Mouse (Mus musculus): Measurements from ENCODE around the gene Stra6. TPM values are rescaled to one million over a fixed set of nuclear protein-coding genes. Genes with fewer than 3 reads are reported as not detected.
A peak's percentile ranks its signal among the peaks of the same experiment; 100 is the strongest.

The Stra6 gene
- total and polyA plus RNA-seq, 2 experiments: not detected

- Histone ChIP-seq H3K79me2 (ENCODE audit: control insufficient read depth, insufficient read depth, low read length) (no peaks in the 10 kb centered on the region), H3K27ac (replicated peaks; ENCODE audit: insufficient read depth, low read depth, low read length) (no peak overlapping the region), H3K4me1 (ENCODE audit: control insufficient read depth, insufficient read depth, low read length) (no peaks in the 10 kb centered on the region), H3K36me3 (ENCODE audit: control insufficient read depth, insufficient read depth, low read length) (no peaks in the 10 kb centered on the region), H3K4me3 (ENCODE audit: insufficient read depth, low read depth, low read length) (no peak overlapping the region), H3K27me3 (ENCODE audit: control insufficient read depth, insufficient read depth, low read length) (no peaks in the 10 kb centered on the region), H3K9ac (ENCODE audit: low read depth, low read length) (no peak overlapping the region)
- DNase-seq (ENCODE audit: extremely low read depth, low read depth, low spot score): no peak
- WGBS: 72% methylated on average over 4 of the region's 4 CpGs
- TF ChIP-seq POLR2A (IDR thresholded peaks at IDR 0.05; ENCODE audit: extremely low read depth, insufficient read depth, low read length): no peak
- no peak for TF ChIP-seq CTCF (IDR thresholded peaks at IDR 0.05; ENCODE audit: low read depth, low read length)
Observed at GRCm38 (mm10) chr9:58036961-58037360, 26.6 kb upstream of the Stra6 start.

- 40% methylated on average over 19 of the region's 19 CpGs for WGBS
- no peak overlapping the region for H3K27ac ChIP-seq (replicated peaks; ENCODE audit: insufficient read depth, low read depth, low read length)
- no peaks in the 10 kb centered on the region for H3K36me3 ChIP-seq (ENCODE audit: control insufficient read depth, insufficient read depth, low read length)
- no peaks in the 10 kb centered on the region for H3K79me2 ChIP-seq (ENCODE audit: control insufficient read depth, insufficient read depth, low read length)
- no peak overlapping the region for H3K9ac ChIP-seq (ENCODE audit: low read depth, low read length)
- no peaks in the 10 kb centered on the region for H3K4me1 ChIP-seq (ENCODE audit: control insufficient read depth, insufficient read depth, low read length)
- TF ChIP-seq CTCF (IDR thresholded peaks at IDR 0.05; ENCODE audit: low read depth, low read length) (peak; percentile 96), POLR2A (IDR thresholded peaks at IDR 0.05; ENCODE audit: extremely low read depth, insufficient read depth, low read length) (no peak)
- no peak overlapping the region for H3K4me3 ChIP-seq (ENCODE audit: insufficient read depth, low read depth, low read length)
- no peaks in the 10 kb centered on the region for H3K27me3 ChIP-seq (ENCODE audit: control insufficient read depth, insufficient read depth, low read length)
- peak; percentile 29 for DNase-seq (ENCODE audit: extremely low read depth, low read depth, low spot score)
Observed at GRCm38 (mm10) chr9:58038500-58039168, 25.0 kb upstream of the Stra6 start.

- no peak overlapping the region for H3K9ac ChIP-seq (ENCODE audit: low read depth, low read length)
- no peaks in the 10 kb centered on the region for H3K4me1 ChIP-seq (ENCODE audit: control insufficient read depth, insufficient read depth, low read length)
- no peak for DNase-seq (ENCODE audit: extremely low read depth, low read depth, low spot score)
- 69% methylated on average over 4 of the region's 4 CpGs for WGBS
- H3K4me3 ChIP-seq (ENCODE audit: insufficient read depth, low read depth, low read length): no peak overlapping the region
- H3K27ac ChIP-seq (replicated peaks; ENCODE audit: insufficient read depth, low read depth, low read length): no peak overlapping the region
- TF ChIP-seq CTCF (IDR thresholded peaks at IDR 0.05; ENCODE audit: low read depth, low read length): no peak
- no peak for TF ChIP-seq POLR2A (IDR thresholded peaks at IDR 0.05; ENCODE audit: extremely low read depth, insufficient read depth, low read length)
- no peaks in the 10 kb centered on the region for H3K27me3 ChIP-seq (ENCODE audit: control insufficient read depth, insufficient read depth, low read length)
- H3K36me3 ChIP-seq (ENCODE audit: control insufficient read depth, insufficient read depth, low read length): no peaks in the 10 kb centered on the region
- H3K79me2 ChIP-seq (ENCODE audit: control insufficient read depth, insufficient read depth, low read length): no peaks in the 10 kb centered on the region
Observed at GRCm38 (mm10) chr9:58040977-58041376, 22.6 kb upstream of the Stra6 start.

GRCm38 (mm10) chr9:58042391-58042790, 21.2 kb upstream of the Stra6 start:
- 54% methylated on average over 10 of the region's 10 CpGs for WGBS

GRCm38 (mm10) chr9:58043496-58044017, 20.0 kb upstream of the Stra6 start:
- H3K9ac ChIP-seq (ENCODE audit: low read depth, low read length): no peak overlapping the region
- no peak overlapping the region for H3K4me3 ChIP-seq (ENCODE audit: insufficient read depth, low read depth, low read length)
- no peaks in the 10 kb centered on the region for H3K4me1 ChIP-seq (ENCODE audit: control insufficient read depth, insufficient read depth, low read length)
- H3K79me2 ChIP-seq (ENCODE audit: control insufficient read depth, insufficient read depth, low read length): no peaks in the 10 kb centered on the region
- H3K27ac ChIP-seq (replicated peaks; ENCODE audit: insufficient read depth, low read depth, low read length): no peak overlapping the region
- TF ChIP-seq CTCF (IDR thresholded peaks at IDR 0.05; ENCODE audit: low read depth, low read length): no peak
- TF ChIP-seq POLR2A (IDR thresholded peaks at IDR 0.05; ENCODE audit: extremely low read depth, insufficient read depth, low read length): no peak
- WGBS: 89% methylated on average over 10 of the region's 10 CpGs
- H3K36me3 ChIP-seq (ENCODE audit: control insufficient read depth, insufficient read depth, low read length): no peaks in the 10 kb centered on the region
- no peaks in the 10 kb centered on the region for H3K27me3 ChIP-seq (ENCODE audit: control insufficient read depth, insufficient read depth, low read length)
- no peak for DNase-seq (ENCODE audit: extremely low read depth, low read depth, low spot score)

More at GRCm38 (mm10) chr9:58042391-58042790, 21.2 kb upstream of the Stra6 start:
- Histone ChIP-seq H3K27ac (replicated peaks; ENCODE audit: insufficient read depth, low read depth, low read length) (no peak overlapping the region), H3K4me1 (ENCODE audit: control insufficient read depth, insufficient read depth, low read length) (no peaks in the 10 kb centered on the region), H3K9ac (ENCODE audit: low read depth, low read length) (no peak overlapping the region), H3K27me3 (ENCODE audit: control insufficient read depth, insufficient read depth, low read length) (no peaks in the 10 kb centered on the region), H3K79me2 (ENCODE audit: control insufficient read depth, insufficient read depth, low read length) (no peaks in the 10 kb centered on the region), H3K36me3 (ENCODE audit: control insufficient read depth, insufficient read depth, low read length) (no peaks in the 10 kb centered on the region), H3K4me3 (ENCODE audit: insufficient read depth, low read depth, low read length) (no peak overlapping the region)
- DNase-seq (ENCODE audit: extremely low read depth, low read depth, low spot score): no peak
- TF ChIP-seq POLR2A (IDR thresholded peaks at IDR 0.05; ENCODE audit: extremely low read depth, insufficient read depth, low read length) (no peak), CTCF (IDR thresholded peaks at IDR 0.05; ENCODE audit: low read depth, low read length) (no peak)

GRCm38 (mm10) chr9:58044828-58045227, 18.8 kb upstream of the Stra6 start:
- Histone ChIP-seq H3K27ac (replicated peaks; ENCODE audit: insufficient read depth, low read depth, low read length) (no peak overlapping the region), H3K4me3 (ENCODE audit: insufficient read depth, low read depth, low read length) (no peak overlapping the region), H3K9ac (ENCODE audit: low read depth, low read length) (no peak overlapping the region), H3K79me2 (ENCODE audit: control insufficient read depth, insufficient read depth, low read length) (no peaks in the 10 kb centered on the region), H3K36me3 (ENCODE audit: control insufficient read depth, insufficient read depth, low read length) (no peaks in the 10 kb centered on the region), H3K4me1 (ENCODE audit: control insufficient read depth, insufficient read depth, low read length) (no peaks in the 10 kb centered on the region), H3K27me3 (ENCODE audit: control insufficient read depth, insufficient read depth, low read length) (no peaks in the 10 kb centered on the region)
- 39% methylated on average over 10 of the region's 10 CpGs for WGBS
- no peak for DNase-seq (ENCODE audit: extremely low read depth, low read depth, low spot score)
- TF ChIP-seq POLR2A (IDR thresholded peaks at IDR 0.05; ENCODE audit: extremely low read depth, insufficient read depth, low read length) (no peak), CTCF (IDR thresholded peaks at IDR 0.05; ENCODE audit: low read depth, low read length) (no peak)

Measured in liver, adult 2 months (tissue).